Comparison of ENCODE assay signal across 9 mouse cellular contexts in the genomic region with DNA sequence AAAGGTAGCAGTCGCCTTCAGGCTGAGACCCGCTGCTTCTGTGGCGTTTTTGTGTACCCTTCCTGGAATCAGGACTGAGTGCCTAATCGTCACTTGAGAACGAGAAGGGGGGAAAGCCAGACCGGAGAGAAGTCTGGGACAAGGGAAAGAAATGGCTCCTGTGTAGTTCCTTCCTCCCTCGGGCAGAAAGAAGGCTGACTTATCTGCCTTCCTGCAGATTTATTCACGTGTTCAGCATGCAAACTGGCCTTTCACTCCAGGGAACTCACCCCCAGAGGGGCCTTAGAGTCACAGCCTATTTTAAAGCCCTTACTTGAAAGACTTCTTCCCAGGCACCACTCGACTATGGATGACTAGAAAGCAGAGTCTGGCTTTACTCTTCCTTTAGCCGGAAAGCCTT. TPM values are rescaled to one million over a fixed set of nuclear protein-coding genes. Genes with fewer than 3 reads are reported as not detected.
DNase-seq lines count a peak whose midpoint lies in the region; ATAC-seq and TF ChIP-seq lines count a peak whose summit lies in the region.
"Had no signal": no experiment of that assay in that cellular context is flagged by ENCODE, and none has a peak within 500 bp of the region (broad histone marks: within the 10 kb centered on the region; RNA-seq: fewer than 3 reads in every experiment).

No protein-coding gene starts in this region.

- TF ChIP-seq POLR2A in bone marrow macrophage, adult 2 months (IDR thresholded peaks at IDR 0.05; ENCODE audit: borderline replicate concordance, low read depth, low read length), result no peak

- 9% methylated on average over 10 of the region's 10 CpGs for WGBS in heart, embryonic 13.5 days
- WGBS in hindbrain, embryonic 16.5 days, result 11% methylated on average over 10 of the region's 10 CpGs
- WGBS in midbrain, embryonic 14.5 days, result 12% methylated on average over 10 of the region's 10 CpGs

- no peak for DNase-seq in heart, adult 11 months
- DNase-seq in midbrain, embryonic 14.5 days, result peak; percentile 36
- DNase-seq in layer of hippocampus, postnatal 25 days (ENCODE audit: extremely low spot score in 1 of 2, low spot score in 1 of 2), result no peak
- no peak for DNase-seq in frontal cortex, postnatal 25 days (ENCODE audit: low spot score in 2 of 2)
- no peak for DNase-seq in ovary, postnatal 10 days (ENCODE audit: low spot score)
- DNase-seq: cerebellum, adult 2 months had no signal

- H3K4me2 ChIP-seq in heart, embryonic 13.5 days, result peak overlapping the region; percentile 71
- peak overlapping the region; percentile 95 for H3K4me2 ChIP-seq in hindbrain, embryonic 16.5 days (ENCODE audit: low read length)
- H3K4me2 ChIP-seq in midbrain, embryonic 14.5 days (ENCODE audit: low read length), result no peak overlapping the region

- peak overlapping the region; percentile 78 for H3K9ac ChIP-seq in heart, embryonic 13.5 days
- no peak overlapping the region for H3K9ac ChIP-seq in hindbrain, embryonic 16.5 days (ENCODE audit: low read depth, low read length)
- no peak overlapping the region for H3K9ac ChIP-seq in midbrain, embryonic 14.5 days (replicated peaks; ENCODE audit: low read length)

- H3K9me3 ChIP-seq in heart, embryonic 13.5 days, result no peaks in the 10 kb centered on the region
- H3K9me3 ChIP-seq in hindbrain, embryonic 16.5 days (ENCODE audit: control insufficient read depth, low read length), result no peaks in the 10 kb centered on the region
- H3K9me3 ChIP-seq in midbrain, embryonic 14.5 days (ENCODE audit: control insufficient read depth, low read length), result no peaks in the 10 kb centered on the region

- ATAC-seq in heart, embryonic 13.5 days (ENCODE audit: extremely low read depth, insufficient number of reproducible peaks, low FRiP score, low TSS enrichment), result no peak
- no peak for ATAC-seq in hindbrain, embryonic 16.5 days
- ATAC-seq in midbrain, embryonic 14.5 days (ENCODE audit: low FRiP score, low TSS enrichment), result no peak

- peak overlapping the region; percentile 70 for H3K4me3 ChIP-seq in heart, embryonic 13.5 days
- H3K4me3 ChIP-seq in bone marrow macrophage, adult 2 months (ENCODE audit: insufficient read depth, low read length), result peak overlapping the region; percentile 84; the same call in 1 of the 2 replicates
- no peak overlapping the region for H3K4me3 ChIP-seq in hindbrain, embryonic 16.5 days (ENCODE audit: low read length)
- H3K4me3 ChIP-seq in midbrain, embryonic 14.5 days (replicated peaks; ENCODE audit: low read depth, low read length), result no peak overlapping the region

- H3K27ac ChIP-seq in heart, embryonic 13.5 days (replicated peaks), result peak overlapping the region; percentile 91
- H3K27ac ChIP-seq in bone marrow macrophage, adult 2 months (ENCODE audit: insufficient read depth, low read depth, low read length), result peak overlapping the region; percentile 93
- H3K27ac ChIP-seq in hindbrain, embryonic 16.5 days (ENCODE audit: low read depth, low read length), result peak overlapping the region; percentile 48
- H3K27ac ChIP-seq in midbrain, embryonic 14.5 days (replicated peaks; ENCODE audit: low read depth, low read length), result 0 out of 2 replicates have a peak overlapping the region, but pooled peaks have one; percentile 32

- H3K4me1 ChIP-seq in heart, embryonic 13.5 days, result peaks cover 36% of the 10 kb centered on the region
- H3K4me1 ChIP-seq in bone marrow macrophage, adult 2 months (ENCODE audit: control insufficient read depth, insufficient read depth, low read length), result peaks cover 13% of the 10 kb centered on the region
- H3K4me1 ChIP-seq in hindbrain, embryonic 16.5 days (ENCODE audit: control insufficient read depth, insufficient read depth, low read depth, low read length), result peaks cover 17% of the 10 kb centered on the region
- H3K4me1 ChIP-seq in midbrain, embryonic 14.5 days (ENCODE audit: control insufficient read depth, insufficient read depth, low read length), result peaks cover 6% of the 10 kb centered on the region; the same call in 1 of the 2 replicates

- no peaks in the 10 kb centered on the region for H3K27me3 ChIP-seq in heart, embryonic 13.5 days (replicated peaks)
- no peaks in the 10 kb centered on the region; the same call in 1 of the 2 replicates for H3K27me3 ChIP-seq in hindbrain, embryonic 16.5 days (replicated peaks; ENCODE audit: control insufficient read depth, insufficient read depth, low read length)
- H3K27me3 ChIP-seq in midbrain, embryonic 14.5 days (ENCODE audit: control insufficient read depth, insufficient read depth, low read length), result peaks cover 19% of the 10 kb centered on the region; the same call in 1 of the 2 replicates

- TF ChIP-seq CTCF in bone marrow macrophage, adult 2 months (IDR thresholded peaks at IDR 0.05; ENCODE audit: low read depth, low read length), result no peak

- no peaks in the 10 kb centered on the region for H3K36me3 ChIP-seq in heart, embryonic 13.5 days
- no peaks in the 10 kb centered on the region for H3K36me3 ChIP-seq in hindbrain, embryonic 16.5 days (ENCODE audit: control insufficient read depth, insufficient read depth, low read length)
- H3K36me3 ChIP-seq in midbrain, embryonic 14.5 days (ENCODE audit: control insufficient read depth, insufficient read depth, low read length), result no peaks in the 10 kb centered on the region

RNA-seq across cellular contexts. Expression of a gene that starts 1.3 kb away (rescaled TPM):
- polyA plus RNA-seq in heart, embryonic 13.5 days (2015; fragmentation: Nextera tagmentation; extraction: Ambion mirVana), result 15.2 and 19.2 TPM in 2 replicates
- 59.8 and 65.1 TPM in 2 replicates for polyA plus RNA-seq in bone marrow macrophage, adult 2 months (2012; ENCODE audit: insufficient read depth, insufficient read length, missing spikeins)
- 5.3 and 6.0 TPM in 2 replicates for polyA plus RNA-seq in hindbrain, embryonic 16.5 days (2015; fragmentation: Nextera tagmentation; extraction: Ambion mirVana)
- polyA plus RNA-seq in midbrain, embryonic 14.5 days (2014; fragmentation: Nextera tagmentation; extraction: Ambion mirVana), result 2.4 and 4.5 TPM in 2 replicates
- total RNA-seq in layer of hippocampus, postnatal 25 days (2021), result 10 to 100 TPM in 1 of 2 experiments, 1 to 10 TPM in 1; 7.6 to 10.4 TPM

Comparison
In these comparisons a context has a peak if more than half of its experiments do, and no peak if none do; other contexts are left out.
1. H3K27ac ChIP-seq: peak in every context shown above with its lines; median percentile 93 in bone marrow macrophage, adult 2 months; 91 in heart, embryonic 13.5 days; 48 in hindbrain, embryonic 16.5 days; 32 in midbrain, embryonic 14.5 days.
2. H3K4me3 ChIP-seq: peak in heart, embryonic 13.5 days (single experiment) and bone marrow macrophage, adult 2 months (single experiment); none in hindbrain, embryonic 16.5 days (single experiment) and midbrain, embryonic 14.5 days (single experiment).